Mouse (Mus musculus) gastrocnemius, postnatal 4 days (tissue): ENCODE measurements around the gene Gal. TPM values are rescaled to one million over a fixed set of nuclear protein-coding genes. Genes with fewer than 3 reads are reported as not detected.

Source experiments
- DNase-seq, 2 experiments: peaks; one replicate each; pipeline ENCODE4 v3.0.0; 2021 to 2022; ENCODE audit warnings: low spot score in 2 of 2, mixed read lengths in 2 of 2
- total RNA-seq, 2 experiments: library from RNA; stranded (reverse); gene quantifications; 2 replicates each; pipeline ENCODE4 v1.2.3; 2021

Gal gene
- total RNA-seq, 2 experiments from 2014 or later: not detected

- DNase-seq: peak in 1 of 2 experiments; percentile 41
Observed at GRCm38 (mm10) chr19:3422488-3422887, 8.1 kb upstream of the Gal start.

DNA sequence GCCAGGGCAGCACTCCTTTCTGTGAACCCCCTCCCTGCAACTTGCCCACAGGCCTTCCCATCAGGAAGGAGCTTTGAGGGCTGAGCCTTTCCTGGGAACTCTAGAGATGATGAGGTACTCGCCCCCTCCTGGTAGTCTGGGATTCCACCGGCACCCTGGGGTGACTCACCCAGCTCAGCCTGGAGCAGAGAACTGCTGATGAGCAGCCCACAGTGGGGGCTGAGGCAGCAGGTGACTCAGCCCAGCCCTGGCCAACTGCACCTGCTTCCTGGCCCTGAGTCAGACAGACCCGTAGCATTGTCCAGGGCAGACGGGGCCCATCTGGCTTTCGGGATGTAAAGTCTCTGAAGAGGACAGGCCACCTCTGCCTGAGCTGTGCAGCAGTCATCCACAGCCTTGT is 4.9 kb upstream of the Gal start:
- DNase-seq: no peak

DNA sequence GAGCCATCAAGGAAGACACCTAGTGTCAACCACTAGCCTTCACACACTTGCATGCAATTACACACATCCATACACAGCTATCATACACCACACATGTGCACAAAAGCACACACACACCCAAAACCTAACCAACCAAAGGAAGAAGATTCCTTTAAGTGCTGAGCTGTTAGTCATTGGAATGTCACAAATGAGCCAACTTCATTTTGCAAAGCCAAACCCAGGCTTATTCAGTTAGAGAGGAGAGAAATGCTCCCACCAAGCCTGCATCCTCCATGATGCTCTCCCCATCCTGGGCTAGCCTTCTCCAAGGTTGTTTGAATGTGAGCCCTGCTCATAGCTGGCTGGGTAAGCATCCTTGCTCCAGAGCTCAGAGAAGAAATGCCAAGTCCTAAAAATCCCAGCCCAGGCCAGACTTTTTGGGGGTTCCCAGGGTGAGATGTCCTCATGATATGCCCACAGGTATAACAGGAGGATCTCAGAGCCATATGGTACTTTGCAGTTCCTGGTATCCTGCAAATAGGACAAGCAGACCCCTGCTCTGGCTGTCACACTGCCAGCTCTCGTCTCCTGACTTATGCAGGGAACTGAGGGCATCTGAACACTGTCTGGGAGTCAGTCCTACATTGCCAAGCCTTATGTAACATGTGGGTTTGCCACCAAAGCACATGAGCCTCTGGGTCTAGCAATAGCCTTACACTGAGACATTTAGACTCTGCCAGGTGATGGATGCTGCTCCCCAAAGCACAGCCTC is 8.6 kb downstream of the Gal start:
- no peak for DNase-seq

GRCm38 (mm10) chr19:3404030-3404429 is 10.3 kb downstream of the Gal start:
- DNase-seq: no peak

DNA sequence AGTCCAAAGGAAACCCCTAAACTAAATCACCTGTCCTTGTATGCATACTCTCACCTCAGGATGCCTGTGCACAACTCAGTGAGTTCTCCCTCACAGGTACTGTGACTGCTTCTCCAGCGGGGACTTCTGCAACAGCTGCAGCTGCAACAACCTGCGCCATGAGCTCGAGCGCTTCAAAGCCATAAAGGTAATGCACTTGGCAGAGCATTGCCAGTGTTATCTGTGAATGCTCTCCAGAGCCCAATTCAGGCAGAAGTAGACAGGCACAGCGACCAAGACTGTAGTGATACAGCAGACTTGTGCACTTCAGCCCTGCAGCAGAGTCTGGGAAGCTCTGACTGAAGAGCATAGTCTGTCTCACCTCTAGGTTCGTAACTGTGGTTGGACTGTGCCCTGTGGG is 12.0 kb downstream of the Gal start:
- DNase-seq: no peak

DNA sequence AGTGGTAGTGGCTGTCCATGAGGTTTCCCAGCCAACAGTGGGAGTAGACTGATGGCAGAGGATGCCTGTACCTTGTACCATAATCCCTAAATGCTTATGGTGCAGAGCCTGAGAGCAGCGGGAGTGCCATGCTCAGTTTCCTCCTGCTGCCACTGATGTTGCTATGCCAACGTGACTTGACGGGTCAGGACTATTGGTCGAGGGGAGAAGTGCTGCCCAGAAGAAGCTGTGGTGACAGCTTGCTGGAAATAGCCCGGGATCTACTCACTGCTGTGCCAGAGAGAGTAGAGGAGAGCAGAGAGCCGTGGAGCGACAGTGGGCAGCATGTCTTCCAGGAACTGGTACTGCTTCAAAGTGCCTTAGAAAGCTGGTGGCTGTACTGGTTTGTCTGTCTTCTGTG is 12.4 kb downstream of the Gal start:
- no peak for DNase-seq

DNA sequence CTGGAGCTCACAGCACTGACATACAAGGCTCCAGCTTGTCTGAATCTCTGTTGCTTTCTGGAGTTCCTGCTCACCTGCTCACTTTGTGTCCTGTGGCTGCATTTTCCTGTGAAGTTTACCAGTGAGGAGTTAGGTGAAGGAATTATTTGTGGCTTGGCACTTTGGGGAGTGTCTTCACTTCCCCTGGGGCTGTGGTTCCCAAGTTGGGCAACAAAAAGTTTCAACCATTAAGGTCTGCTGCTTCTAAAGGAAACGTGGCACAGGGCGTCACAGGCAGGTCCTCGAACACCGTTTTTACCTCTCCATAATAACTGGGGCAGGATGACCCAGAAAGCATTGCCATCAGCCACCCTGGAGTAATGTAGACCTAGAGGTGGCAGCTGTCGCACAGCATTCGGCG is 12.8 kb downstream of the Gal start:
- DNase-seq: no peak

GRCm38 (mm10) chr19:3400057-3400456 is 14.3 kb downstream of the Gal start:
- no peak for DNase-seq

DNA sequence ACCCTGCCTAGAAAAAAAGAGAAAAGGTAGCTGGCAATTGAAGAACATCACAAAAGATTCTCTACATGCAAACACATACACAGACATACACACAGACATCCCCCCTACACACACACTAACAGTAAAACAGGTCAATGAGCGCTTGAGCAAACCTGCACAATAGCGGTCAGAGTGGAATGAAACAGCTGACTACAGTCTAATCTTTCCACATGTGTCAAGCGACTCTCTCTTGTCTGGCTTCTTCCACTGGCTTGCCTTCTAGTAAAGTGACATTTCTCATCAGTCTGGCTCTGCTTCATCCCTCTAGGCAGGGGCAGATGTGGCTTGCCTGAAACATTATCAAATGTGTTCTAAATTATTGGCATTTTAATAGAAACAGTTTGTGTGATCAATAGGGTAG is 20.1 kb downstream of the Gal start:
- no peak for DNase-seq

- no peak for DNase-seq
Observed at GRCm38 (mm10) chr19:3392384-3392783, 22.0 kb downstream of the Gal start.

DNA sequence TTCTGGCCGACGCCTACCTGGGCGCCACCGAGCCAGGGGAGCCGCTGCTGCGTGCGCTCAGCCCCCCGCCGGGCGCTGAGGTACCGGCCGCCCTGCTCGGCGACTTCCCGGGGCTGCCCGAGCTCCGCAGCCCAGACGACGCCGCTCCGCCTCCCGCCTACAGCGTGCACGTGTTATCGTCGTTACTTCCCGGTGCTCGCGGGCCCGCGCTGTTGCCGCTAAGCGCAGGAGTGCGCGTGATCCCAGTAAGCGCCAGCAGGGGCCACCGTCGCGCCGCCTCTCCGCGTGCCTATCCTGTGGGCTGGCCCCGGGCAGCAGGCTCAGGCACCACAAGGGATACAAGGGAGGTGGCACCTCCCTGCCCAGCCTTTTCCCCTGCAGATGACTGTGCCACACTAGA is 25.3 kb downstream of the Gal start:
- DNase-seq: peak; percentile 84 to 92

DNA sequence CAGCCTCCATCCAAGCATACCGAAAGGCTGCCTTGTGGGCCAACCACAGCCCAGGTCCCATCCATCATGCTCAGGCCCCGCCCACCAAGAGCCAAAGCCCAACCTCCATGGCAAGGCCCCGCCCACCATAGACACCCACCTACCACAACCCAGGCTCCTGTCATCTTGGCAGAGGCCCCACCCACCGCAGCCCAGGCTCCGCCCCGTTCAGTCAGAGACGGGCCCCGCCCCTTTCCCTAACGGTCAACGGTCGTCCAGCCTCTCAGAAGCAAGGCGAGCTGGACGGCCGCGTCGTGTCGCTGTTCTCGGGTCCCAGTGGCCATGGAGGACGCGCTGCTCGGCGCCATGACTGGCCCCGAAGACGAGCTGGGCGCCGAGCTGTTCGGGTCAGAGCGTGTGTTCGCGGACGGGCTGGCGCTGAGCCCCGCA is 25.7 kb downstream of the Gal start, which contains the start of gene Tesmin:
Gene Tesmin (plus strand): TSS at position 229 of the 429 bp plus-strand sequence.
- peak; percentile 85 to 92 for DNase-seq

DNA sequence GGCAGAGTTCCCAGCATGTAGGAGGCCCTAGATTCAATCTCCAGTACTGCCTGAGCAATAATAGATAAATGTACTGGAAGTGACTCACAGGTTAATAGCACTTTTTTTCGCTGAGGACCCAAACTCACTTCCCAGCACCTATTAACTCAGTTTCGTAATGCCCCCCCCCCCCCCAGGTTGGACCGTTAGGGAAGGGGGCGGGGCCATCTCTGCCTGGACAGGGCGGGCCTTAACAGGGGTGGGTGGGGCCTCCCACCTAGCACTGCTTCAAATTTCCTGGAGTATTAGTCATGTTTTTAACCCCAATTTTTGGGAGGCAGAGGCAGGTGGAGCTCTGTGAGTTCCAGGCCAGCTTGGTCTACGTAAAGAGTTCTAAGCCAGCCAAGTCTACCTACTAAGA is 26.3 kb downstream of the Gal start:
- no peak for DNase-seq

- no peak for DNase-seq
Observed at GRCm38 (mm10) chr19:3378614-3379013, 35.7 kb downstream of the Gal start.

GRCm38 (mm10) chr19:3376966-3377715 is 37.2 kb downstream of the Gal start:
- no peak for DNase-seq

DNA sequence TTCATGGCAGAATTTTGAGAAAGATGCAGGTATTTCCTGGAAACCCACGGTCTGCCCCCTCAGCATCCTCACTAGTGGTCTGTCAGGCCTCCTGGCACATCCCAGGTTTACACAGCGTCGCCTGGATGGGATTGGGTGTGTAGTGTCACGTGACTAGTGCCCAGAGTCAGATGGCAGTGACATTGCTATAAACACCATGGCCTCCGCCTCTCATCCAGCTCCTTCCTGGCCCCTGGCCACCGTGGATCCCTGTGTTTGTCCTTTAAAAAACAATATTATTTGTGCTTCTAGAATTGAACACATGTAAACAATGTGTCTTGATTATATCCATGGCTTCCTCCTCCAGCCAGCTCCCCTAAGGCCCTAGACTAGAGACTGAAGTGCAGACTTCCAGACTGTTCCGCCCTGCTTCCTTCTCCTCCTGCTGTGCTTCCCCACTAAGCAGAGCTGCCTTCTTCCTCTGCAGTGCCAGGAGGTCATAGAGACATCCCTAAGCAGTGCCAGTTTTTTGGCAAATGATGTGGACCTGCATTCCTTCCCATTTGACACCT is 38.3 kb downstream of the Gal start:
- DNase-seq: no peak

- no peak for DNase-seq
Observed at GRCm38 (mm10) chr19:3374028-3374427, 40.3 kb downstream of the Gal start.

GRCm38 (mm10) chr19:3373380-3373779 is 41.0 kb downstream of the Gal start:
- DNase-seq: peak in 1 of 2 experiments; percentile 30

- no peak for DNase-seq
Observed at GRCm38 (mm10) chr19:3368276-3368675, 46.1 kb downstream of the Gal start.

GRCm38 (mm10) chr19:3365089-3365488 is 49.3 kb downstream of the Gal start:
- no peak for DNase-seq

GRCm38 (mm10) chr19:3363510-3363909 is 50.8 kb downstream of the Gal start:
- no peak for DNase-seq
